Mouse (Mus musculus) kidney, embryonic 16.5 days (tissue): ENCODE results near the gene 1700023F06Rik. TPM values are rescaled to one million over a fixed set of nuclear protein-coding genes. Genes with fewer than 3 reads are reported as not detected.

Experiments
- ATAC-seq: fragments of 200-750 bp; cut with Nextera tagmentation; 2 replicates; pipeline ENCODE4 v1.8.0; 2017; ENCODE audit warnings: moderate TSS enrichment; ENCODE audit not compliant: low FRiP score, low TSS enrichment
- H3K27ac ChIP-seq: fragments of 300-500 bp; sonication (generic); 2 replicates; pipeline ENCODE4 v1.5.1; 2014; ENCODE audit warnings: low read length
- H3K27me3 ChIP-seq: fragments of 300-500 bp; sonication (generic); 2 replicates; pipeline ENCODE4 v1.6.1; 2014; ENCODE audit warnings: low read length, control low read depth, mixed read lengths; ENCODE audit not compliant: insufficient read depth
- H3K36me3 ChIP-seq: fragments of 300-500 bp; sonication (generic); 2 replicates; pipeline ENCODE4 v1.6.1; 2014; ENCODE audit warnings: low read length, control low read depth, mixed read lengths; ENCODE audit not compliant: insufficient read depth
- H3K4me1 ChIP-seq: fragments of 300-500 bp; sonication (generic); 2 replicates; pipeline ENCODE4 v1.6.1; 2014; ENCODE audit warnings: low read length, control low read depth, mixed read lengths; ENCODE audit not compliant: insufficient read depth
- H3K4me2 ChIP-seq: fragments of 300-500 bp; sonication (generic); replicated peaks from 2 replicates; pipeline ENCODE4 v1.6.1; 2014; ENCODE audit warnings: low read depth, low read length
- H3K4me3 ChIP-seq: fragments of 300-500 bp; sonication (generic); 2 replicates; pipeline ENCODE4 v1.5.1; 2014; ENCODE audit warnings: mild to moderate bottlenecking, low read length
- H3K9ac ChIP-seq: fragments of 300-500 bp; sonication (generic); replicated peaks from 2 replicates; pipeline ENCODE4 v1.6.1; 2014; ENCODE audit warnings: low read length
- H3K9me3 ChIP-seq: fragments of 300-500 bp; sonication (generic); 2 replicates; pipeline ENCODE4 v1.6.1; 2016; ENCODE audit warnings: low read length, control low read depth
- WGBS: fragments of 180-500 bp; shearing (Covaris S2); extraction: QIAGEN DNeasy Blood & Tissue Kit; methylation state at CpG from one replicate; pipeline ENCODE4 v1.1.7; 2014; 5-methylcytosine and 5-hydroxymethylcytosine counted together
- polyA plus RNA-seq: library from polyadenylated mRNA; unstranded; fragments of >200 nt; fragmentation: Nextera tagmentation; extraction: Ambion mirVana; gene quantifications from 2 replicates; pipeline ENCODE4 v1.2.1, GENCODE M21; 2015

The 1700023F06Rik gene
- polyA plus RNA-seq, 1 experiment from 2014 or later = 0.27 TPM

DNA sequence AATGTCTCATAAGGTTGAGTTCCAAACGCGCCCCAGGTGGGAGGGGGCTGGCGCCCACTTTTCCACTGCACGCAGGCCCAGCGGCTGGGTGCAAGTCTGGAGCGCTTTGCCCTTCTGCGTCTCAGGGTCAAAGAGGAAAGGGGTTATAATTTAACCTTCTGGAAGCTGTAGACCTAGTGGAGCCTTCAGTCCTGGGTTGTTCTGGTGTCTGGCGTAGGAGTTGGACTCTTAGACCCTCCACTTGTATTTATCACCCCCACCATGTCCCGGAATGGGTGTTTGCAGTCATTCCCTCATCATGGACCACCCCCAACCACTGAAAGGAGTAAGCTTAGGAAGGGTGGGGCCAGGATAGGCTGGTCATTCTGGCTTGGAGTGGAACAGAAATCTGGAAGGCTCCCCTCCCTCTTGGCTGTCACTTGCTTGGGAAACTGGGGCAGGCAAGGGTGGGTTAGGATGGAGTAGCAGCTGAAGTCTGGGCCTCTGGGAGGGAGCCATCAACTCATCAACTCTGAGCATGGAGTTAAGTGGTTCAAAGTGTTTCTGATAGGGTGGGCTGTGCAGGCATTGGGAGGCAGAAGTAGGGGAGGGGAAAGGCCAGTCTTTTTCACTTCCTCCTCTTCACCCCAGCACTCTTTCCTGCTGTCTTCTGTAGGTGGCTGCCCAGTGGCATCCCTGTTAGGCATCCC is 36.5 kb downstream of the 1700023F06Rik start:
- Histone ChIP-seq H3K27me3 (peaks cover 24% of the 10 kb centered on the region), H3K4me2 (peak overlapping the region; percentile 99), H3K27ac (peak overlapping the region; percentile 44), H3K4me3 (peak overlapping the region; percentile 64), H3K9ac (peak overlapping the region; percentile 79; the same call in 1 of the 2 replicates), H3K4me1 (peaks cover 20% of the 10 kb centered on the region), H3K36me3 (no peaks in the 10 kb centered on the region), H3K9me3 (no peaks in the 10 kb centered on the region)
- 44% methylated on average over 9 of the region's 9 CpGs for WGBS
- peak; percentile 64 for ATAC-seq

GRCm38 (mm10) chr11:103171286-103171620 is 37.1 kb downstream of the 1700023F06Rik start:
- H3K36me3 ChIP-seq = no peaks in the 10 kb centered on the region
- peaks cover 24% of the 10 kb centered on the region for H3K27me3 ChIP-seq
- H3K4me2 ChIP-seq = peak overlapping the region; percentile 99
- WGBS = 2% methylated on average over 23 of the region's 23 CpGs
- H3K9me3 ChIP-seq = peaks cover under 1% of the 10 kb centered on the region; the same call in 1 of the 2 replicates
- peak overlapping the region; percentile 36 for H3K27ac ChIP-seq
- peaks cover 20% of the 10 kb centered on the region for H3K4me1 ChIP-seq
- peak overlapping the region; percentile 79 for H3K9ac ChIP-seq
- ATAC-seq = no peak
- peak overlapping the region; percentile 64 for H3K4me3 ChIP-seq

- H3K9me3 ChIP-seq = peaks cover 6% of the 10 kb centered on the region; the same call in 1 of the 2 replicates
- under 1% methylated on average over 44 of the region's 84 CpGs for WGBS
- H3K4me1 ChIP-seq = peaks cover 15% of the 10 kb centered on the region
- peak; percentile 49; the same call in 1 of the 2 replicates for ATAC-seq
- peak within 1 kb of the TSS; percentile 44 for H3K27ac ChIP-seq
- H3K36me3 ChIP-seq = no peaks in the 10 kb centered on the region
- peak within 1 kb of the TSS; percentile 79 for H3K9ac ChIP-seq
- peaks cover 24% of the 10 kb centered on the region for H3K27me3 ChIP-seq
- H3K4me2 ChIP-seq = peak within 1 kb of the TSS; percentile 99
- peak within 1 kb of the TSS; percentile 64 for H3K4me3 ChIP-seq
Observed at GRCm38 (mm10) chr11:103170494-103171285, 37.7 kb downstream of the 1700023F06Rik start, which contains the start of gene Fmnl1. Gene Fmnl1 (plus strand): TSS chr11:103171107.

- 45% methylated on average over 3 of the region's 3 CpGs for WGBS
Observed at GRCm38 (mm10) chr11:103170111-103170493, 38.3 kb downstream of the 1700023F06Rik start.

DNA sequence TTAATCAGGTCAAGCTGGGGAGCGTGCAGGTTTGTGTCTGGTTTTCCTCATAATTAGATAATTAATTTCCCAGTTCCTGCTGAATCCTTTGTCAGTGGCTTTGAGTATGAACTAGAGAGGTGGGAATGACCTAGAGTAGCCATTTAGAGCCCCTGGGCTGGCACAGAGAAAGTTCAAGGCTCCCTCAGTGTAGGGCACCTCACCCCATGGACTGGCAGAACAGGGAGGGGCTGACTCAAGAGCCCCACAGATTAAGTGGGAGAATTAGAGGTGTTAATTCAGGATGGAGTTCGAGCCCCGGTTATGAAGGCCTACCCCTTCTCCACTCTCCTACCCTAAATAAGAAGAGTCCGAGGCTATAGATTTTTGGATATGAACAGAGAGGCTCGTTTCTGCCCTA is 38.7 kb downstream of the 1700023F06Rik start:
- Histone ChIP-seq H3K27me3 (peaks cover 24% of the 10 kb centered on the region), H3K9me3 (peaks cover 6% of the 10 kb centered on the region; the same call in 1 of the 2 replicates), H3K4me1 (0 out of 2 replicates have a peak, but pooled peaks cover 10% of the 10 kb centered on the region), H3K4me3 (no peak overlapping the region), H3K4me2 (no peak overlapping the region), H3K36me3 (no peaks in the 10 kb centered on the region), H3K27ac (no peak overlapping the region), H3K9ac (no peak overlapping the region)
- ATAC-seq = no peak
- 82% methylated on average over 5 of the region's 5 CpGs for WGBS

More at GRCm38 (mm10) chr11:103170111-103170493, 38.3 kb downstream of the 1700023F06Rik start:
- no peaks in the 10 kb centered on the region for H3K36me3 ChIP-seq
- no peak overlapping the region for H3K27ac ChIP-seq
- H3K4me3 ChIP-seq = peak overlapping the region; percentile 64
- H3K9me3 ChIP-seq = peaks cover 6% of the 10 kb centered on the region; the same call in 1 of the 2 replicates
- peak overlapping the region; percentile 79 for H3K9ac ChIP-seq
- no peak for ATAC-seq
- peak overlapping the region; percentile 99 for H3K4me2 ChIP-seq
- peaks cover 24% of the 10 kb centered on the region for H3K27me3 ChIP-seq
- H3K4me1 ChIP-seq = peaks cover 14% of the 10 kb centered on the region; the same call in 1 of the 2 replicates

GRCm38 (mm10) chr11:103168690-103169390 is 39.5 kb downstream of the 1700023F06Rik start:
- Histone ChIP-seq H3K27me3 (peaks cover 24% of the 10 kb centered on the region), H3K27ac (no peak overlapping the region), H3K9ac (no peak overlapping the region), H3K36me3 (no peaks in the 10 kb centered on the region), H3K9me3 (peaks cover 6% of the 10 kb centered on the region; the same call in 1 of the 2 replicates), H3K4me3 (no peak overlapping the region), H3K4me1 (peaks cover 11% of the 10 kb centered on the region; the same call in 1 of the 2 replicates), H3K4me2 (no peak overlapping the region)
- WGBS = 28% methylated on average over 9 of the region's 9 CpGs
- no peak for ATAC-seq

DNA sequence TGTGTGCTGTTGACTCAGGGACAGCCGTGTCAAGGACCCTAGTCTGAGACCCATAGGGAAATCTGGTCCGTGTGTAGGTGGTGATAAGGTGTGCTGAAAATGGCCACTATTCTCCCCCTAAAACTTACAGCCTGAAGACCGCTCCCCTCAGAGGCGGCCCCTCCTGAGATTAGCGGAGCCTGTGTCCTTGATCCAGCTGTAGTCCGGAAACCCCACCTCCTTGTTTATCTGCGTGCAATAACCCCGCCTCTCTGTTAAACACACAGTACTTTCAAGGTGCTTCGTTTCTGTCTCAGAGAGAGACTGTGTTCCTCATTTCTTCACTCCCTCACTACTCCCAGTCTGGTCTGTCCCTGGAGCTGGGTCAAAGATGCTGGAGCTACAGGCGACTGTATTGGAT is 44.0 kb downstream of the 1700023F06Rik start:
- 31% methylated on average over 10 of the region's 10 CpGs for WGBS

DNA sequence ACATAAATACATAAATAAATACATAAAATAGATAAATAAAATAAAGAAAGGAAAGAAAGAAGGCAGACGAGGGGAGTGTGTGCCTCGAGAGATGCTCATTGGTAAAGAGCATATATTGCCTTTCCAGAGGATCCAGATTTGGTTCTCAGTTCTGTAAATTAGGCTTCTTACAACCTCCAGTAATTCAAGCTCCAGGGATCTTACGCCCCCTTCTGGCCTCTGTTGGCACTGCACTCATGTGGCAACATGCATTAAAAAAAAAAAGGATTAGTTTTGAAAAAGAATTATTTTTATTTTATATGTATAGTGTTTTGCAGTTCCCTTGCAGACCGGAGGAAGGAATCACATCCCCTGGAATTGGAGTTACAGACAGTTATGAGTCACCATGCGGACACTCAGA is 46.2 kb downstream of the 1700023F06Rik start:
- Histone ChIP-seq H3K9ac (no peak overlapping the region), H3K4me1 (peaks cover 13% of the 10 kb centered on the region), H3K27ac (no peak overlapping the region), H3K4me3 (no peak overlapping the region), H3K4me2 (no peak overlapping the region), H3K9me3 (peaks cover 6% of the 10 kb centered on the region; the same call in 1 of the 2 replicates), H3K36me3 (no peaks in the 10 kb centered on the region), H3K27me3 (no peaks in the 10 kb centered on the region)
- no peak for ATAC-seq
- WGBS = 92% methylated on average over 5 of the region's 5 CpGs

More for the DNA sequence above, 44.0 kb downstream of the 1700023F06Rik start:
- ATAC-seq = no peak
- Histone ChIP-seq H3K9ac (no peak overlapping the region), H3K27me3 (peaks cover under 1% of the 10 kb centered on the region), H3K4me2 (no peak overlapping the region), H3K36me3 (no peaks in the 10 kb centered on the region), H3K4me3 (no peak overlapping the region), H3K4me1 (peaks cover 4% of the 10 kb centered on the region; the same call in 1 of the 2 replicates), H3K27ac (no peak overlapping the region), H3K9me3 (peaks cover 6% of the 10 kb centered on the region; the same call in 1 of the 2 replicates)

GRCm38 (mm10) chr11:103161449-103161848 is 46.9 kb downstream of the 1700023F06Rik start:
- Histone ChIP-seq H3K4me2 (no peak overlapping the region), H3K9me3 (peaks cover 6% of the 10 kb centered on the region; the same call in 1 of the 2 replicates), H3K27me3 (no peaks in the 10 kb centered on the region), H3K27ac (no peak overlapping the region), H3K4me3 (no peak overlapping the region), H3K4me1 (peaks cover 13% of the 10 kb centered on the region), H3K9ac (no peak overlapping the region), H3K36me3 (no peaks in the 10 kb centered on the region)
- 77% methylated on average over 7 of the region's 7 CpGs for WGBS
- no peak for ATAC-seq
